Mouse (Mus musculus) inflammation-experienced regulatory T-cells, adult 6 months (primary cell): ENCODE measurements around the gene Tmem104. TPM values are rescaled to one million over a fixed set of nuclear protein-coding genes. Genes with fewer than 3 reads are reported as not detected.

Experiments used
- ATAC-seq: one replicate; pipeline ENCODE4 v1.8.0; 2017
- polyA plus RNA-seq, 3 experiments: library from polyadenylated mRNA; unstranded; fragments of 100-300 nt; shearing (Covaris generic); gene quantifications; one replicate each; pipeline ENCODE4 v1.2.1; 2017

Tmem104 gene
- polyA plus RNA-seq, 3 experiments from 2014 or later, result 9.2 to 10.6 (median 9.8) TPM

- ATAC-seq, result no peak
Measured at GRCm38 (mm10) chr11:115265771-115266399, 78.6 kb downstream of the Tmem104 start.

- ATAC-seq, result no peak
Measured at GRCm38 (mm10) chr11:115266400-115266778, 79.1 kb downstream of the Tmem104 start.

GRCm38 (mm10) chr11:115267061-115267883 is 80.0 kb downstream of the Tmem104 start, which contains the start of gene Grin2c:
Gene Grin2c (minus strand): TSS chr11:115267243.
- no peak for ATAC-seq

- ATAC-seq, result no peak
Measured at GRCm38 (mm10) chr11:115267958-115268357, 80.7 kb downstream of the Tmem104 start.

GRCm38 (mm10) chr11:115269330-115270066 is 82.2 kb downstream of the Tmem104 start:
- no peak for ATAC-seq

- ATAC-seq, result no peak
Measured at GRCm38 (mm10) chr11:115270148-115270861, 83.0 kb downstream of the Tmem104 start.

GRCm38 (mm10) chr11:115271052-115271451 is 83.8 kb downstream of the Tmem104 start:
- no peak for ATAC-seq

- no peak for ATAC-seq
Measured at GRCm38 (mm10) chr11:115271481-115271880, 84.2 kb downstream of the Tmem104 start.

- ATAC-seq, result no peak
Measured at GRCm38 (mm10) chr11:115272894-115273498, 85.7 kb downstream of the Tmem104 start.

GRCm38 (mm10) chr11:115273735-115274134 is 86.4 kb downstream of the Tmem104 start:
- no peak for ATAC-seq

- ATAC-seq, result no peak
Measured at GRCm38 (mm10) chr11:115274178-115274577, 86.9 kb downstream of the Tmem104 start.

GRCm38 (mm10) chr11:115274771-115275170 is 87.5 kb downstream of the Tmem104 start:
- ATAC-seq, result no peak

GRCm38 (mm10) chr11:115275509-115275908 is 88.2 kb downstream of the Tmem104 start:
- ATAC-seq, result no peak

- no peak for ATAC-seq
Measured at GRCm38 (mm10) chr11:115275954-115276353, 88.7 kb downstream of the Tmem104 start.

GRCm38 (mm10) chr11:115276780-115277603 is 89.7 kb downstream of the Tmem104 start, which contains the start of gene Fdxr:
Gene Fdxr (minus strand): TSS chr11:115277050.
- peak; percentile 94 for ATAC-seq

GRCm38 (mm10) chr11:115277604-115277975 is 90.3 kb downstream of the Tmem104 start:
- ATAC-seq, result peak; percentile 0

- no peak for ATAC-seq
Measured at GRCm38 (mm10) chr11:115278176-115278575, 90.9 kb downstream of the Tmem104 start.

- no peak for ATAC-seq
Measured at GRCm38 (mm10) chr11:115279726-115280125, 92.4 kb downstream of the Tmem104 start.

- ATAC-seq, result no peak
Measured at GRCm38 (mm10) chr11:115282295-115282694, 95.0 kb downstream of the Tmem104 start.

- no peak for ATAC-seq
Measured at GRCm38 (mm10) chr11:115282723-115283485, 95.6 kb downstream of the Tmem104 start.

GRCm38 (mm10) chr11:115283486-115283765 is 96.1 kb downstream of the Tmem104 start:
- ATAC-seq, result no peak
